Mouse (Mus musculus) liver, adult 2 months (tissue): ENCODE measurements around the gene Psmd7.

ENCODE experiments used
- CTCF ChIP-seq: fragments of 200-500 bp; IDR thresholded peaks from 2 replicates; pipeline ENCODE4 v1.5.1; 2011; ENCODE audit warnings: low read depth, low read length, control low read depth
- POLR2A ChIP-seq: fragments of 200-500 bp; IDR thresholded peaks from 2 replicates; pipeline ENCODE4 v1.6.1; 2011; ENCODE audit warnings: low read length, control low read depth; ENCODE audit not compliant: insufficient read depth; ENCODE audit errors: extremely low read depth

- TF ChIP-seq POLR2A: no peak
- no peak for TF ChIP-seq CTCF
Measured at GRCm38 (mm10) chr8:107610845-107611244, 22.6 kb upstream of the Psmd7 start.
